Mouse (Mus musculus) c-Kit-positive CD71-positive TER-119-negative erythroid progenitor cells, embryonic 14.5 days (primary cell): ENCODE results near the gene Serp1.
"Not testable (repeated sequence)": the region's sequence is repeated elsewhere in the genome, so short reads cannot be mapped to it uniquely, and the experiment has no call there.

Experiments used
- DNase-seq: peaks from one replicate; pipeline ENCODE4 v3.0.0-alpha.2; 2013; ENCODE audit warnings: low read depth

Gene Serp1

GRCm38 (mm10) chr3:58508020-58508750 lies 17.5 kb downstream of the Serp1 start:
- no peak for DNase-seq

GRCm38 (mm10) chr3:58504676-58505075 lies 21.0 kb downstream of the Serp1 start:
- no peak for DNase-seq

GRCm38 (mm10) chr3:58503720-58504333 lies 21.9 kb downstream of the Serp1 start:
- DNase-seq: no peak

- no peak for DNase-seq
These were observed 23.7 kb downstream of the Serp1 start for GRCm38 (mm10) chr3:58501961-58502360.

- DNase-seq: no peak
These were observed 32.1 kb downstream of the Serp1 start for GRCm38 (mm10) chr3:58493621-58494020.

GRCm38 (mm10) chr3:58490787-58491186 lies 34.9 kb downstream of the Serp1 start:
- DNase-seq: no peak

GRCm38 (mm10) chr3:58487999-58488775 lies 37.5 kb downstream of the Serp1 start:
- no peak for DNase-seq

- DNase-seq: no peak
These were observed 38.6 kb downstream of the Serp1 start for GRCm38 (mm10) chr3:58487121-58487520.

GRCm38 (mm10) chr3:58485883-58486282 lies 39.8 kb downstream of the Serp1 start:
- DNase-seq: peak; percentile 36

GRCm38 (mm10) chr3:58478755-58479455 lies 46.8 kb downstream of the Serp1 start:
- no peak for DNase-seq

GRCm38 (mm10) chr3:58475298-58475697 lies 50.4 kb downstream of the Serp1 start:
- not testable (repeated sequence) for DNase-seq
